Mouse (Mus musculus): ENCODE results near the gene Pde4d. TPM values are rescaled to one million over a fixed set of nuclear protein-coding genes. Genes with fewer than 3 reads are reported as not detected.

Gene Pde4d
- polyA plus RNA-seq, 1 experiment from 2014 or later = 18.6 TPM

DNA sequence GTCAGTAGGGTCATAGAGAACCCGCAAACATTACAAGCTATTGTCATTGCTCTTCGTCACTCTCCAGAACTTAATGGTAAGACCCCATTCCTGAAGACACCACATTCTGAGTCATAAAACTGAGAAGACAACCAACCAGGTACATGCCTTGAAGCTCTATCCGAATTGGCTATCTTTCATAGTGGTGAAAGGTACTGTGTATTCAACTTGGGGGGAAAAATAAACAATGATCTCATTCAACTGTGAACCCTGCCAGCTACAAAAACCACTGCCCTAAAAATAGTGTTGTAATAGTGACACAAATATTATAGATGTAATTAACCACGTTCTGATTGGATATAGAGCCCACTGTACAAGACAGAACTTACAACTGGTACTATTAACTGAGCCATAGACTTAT is 1140.3 kb downstream of the Pde4d start:
- Histone ChIP-seq H3K27ac (ENCODE audit: low read depth) (no peak overlapping the region), H3K9me3 (ENCODE audit: control insufficient read depth, low read length) (no peaks in the 10 kb centered on the region), H3K4me1 (replicated peaks; ENCODE audit: control insufficient read depth, insufficient read depth, low read length) (no peaks in the 10 kb centered on the region), H3K36me3 (ENCODE audit: control insufficient read depth, insufficient read depth, low read length) (no peaks in the 10 kb centered on the region), H3K4me2 (ENCODE audit: low read length) (no peak overlapping the region), H3K4me3 (ENCODE audit: low read depth, low read length) (no peak overlapping the region), H3K9ac (ENCODE audit: low read length) (no peak overlapping the region), H3K27me3 (replicated peaks; ENCODE audit: control insufficient read depth, insufficient read depth, low read length) (no peaks in the 10 kb centered on the region)
- ATAC-seq (replicated peaks; ENCODE audit: low FRiP score, low TSS enrichment, low read depth) (no peak), DNase-seq (ENCODE audit: low spot score) (no peak)
- 71% methylated on average over 4 of the region's 4 CpGs for WGBS

- WGBS = 85% methylated on average over 8 of the region's 8 CpGs
Observed at GRCm38 (mm10) chr13:109592192-109592797, 1142.5 kb downstream of the Pde4d start.

GRCm38 (mm10) chr13:109599711-109600110 is 1150.0 kb downstream of the Pde4d start:
- no peak overlapping the region for H3K4me2 ChIP-seq (ENCODE audit: low read length)
- ATAC-seq (replicated peaks; ENCODE audit: low FRiP score, low TSS enrichment, low read depth) = no peak
- 80% methylated on average over 4 of the region's 4 CpGs for WGBS

More at GRCm38 (mm10) chr13:109592192-109592797, 1142.5 kb downstream of the Pde4d start:
- Histone ChIP-seq H3K4me2 (ENCODE audit: low read length) (no peak overlapping the region), H3K27me3 (replicated peaks; ENCODE audit: control insufficient read depth, insufficient read depth, low read length) (no peaks in the 10 kb centered on the region), H3K9me3 (ENCODE audit: control insufficient read depth, low read length) (no peaks in the 10 kb centered on the region), H3K36me3 (ENCODE audit: control insufficient read depth, insufficient read depth, low read length) (no peaks in the 10 kb centered on the region), H3K9ac (ENCODE audit: low read length) (no peak overlapping the region), H3K27ac (ENCODE audit: low read depth) (no peak overlapping the region), H3K4me3 (ENCODE audit: low read depth, low read length) (no peak overlapping the region), H3K4me1 (replicated peaks; ENCODE audit: control insufficient read depth, insufficient read depth, low read length) (no peaks in the 10 kb centered on the region)
- DNase-seq (ENCODE audit: low spot score) (no peak), ATAC-seq (replicated peaks; ENCODE audit: low FRiP score, low TSS enrichment, low read depth) (no peak)

DNA sequence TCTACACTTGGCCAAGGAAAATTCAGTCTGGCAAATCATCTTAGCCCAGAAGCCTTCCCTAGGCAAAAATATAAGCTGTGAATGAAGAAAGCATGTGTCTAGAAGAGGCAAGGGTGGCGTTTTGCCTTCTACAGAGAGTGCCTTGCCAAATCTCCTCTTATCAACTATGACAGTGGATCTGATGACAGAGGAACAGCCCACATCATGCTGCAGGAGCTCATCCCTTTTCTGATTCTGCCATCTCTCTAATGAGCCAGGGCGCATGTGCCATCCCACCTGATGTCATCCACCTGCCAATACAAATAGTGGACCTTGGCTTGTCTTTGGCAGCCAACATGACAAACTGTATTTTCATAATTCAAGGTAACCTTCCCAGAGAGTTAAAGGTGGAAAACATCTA is 1154.3 kb downstream of the Pde4d start:
- Histone ChIP-seq H3K36me3 (ENCODE audit: control insufficient read depth, insufficient read depth, low read length) (no peaks in the 10 kb centered on the region), H3K27ac (ENCODE audit: low read depth) (no peak overlapping the region), H3K4me1 (replicated peaks; ENCODE audit: control insufficient read depth, insufficient read depth, low read length) (no peaks in the 10 kb centered on the region), H3K9me3 (ENCODE audit: control insufficient read depth, low read length) (no peaks in the 10 kb centered on the region), H3K27me3 (replicated peaks; ENCODE audit: control insufficient read depth, insufficient read depth, low read length) (no peaks in the 10 kb centered on the region), H3K4me3 (ENCODE audit: low read depth, low read length) (no peak overlapping the region), H3K9ac (ENCODE audit: low read length) (no peak overlapping the region), H3K4me2 (ENCODE audit: low read length) (no peak overlapping the region)
- WGBS = 94% methylated on average over 2 of the region's 2 CpGs
- ATAC-seq (replicated peaks; ENCODE audit: low FRiP score, low TSS enrichment, low read depth) = no peak
- DNase-seq (ENCODE audit: low spot score) = no peak

More at GRCm38 (mm10) chr13:109599711-109600110, 1150.0 kb downstream of the Pde4d start:
- H3K27me3 ChIP-seq (replicated peaks; ENCODE audit: control insufficient read depth, insufficient read depth, low read length) = no peaks in the 10 kb centered on the region
- H3K9ac ChIP-seq (ENCODE audit: low read length) = no peak overlapping the region
- H3K36me3 ChIP-seq (ENCODE audit: control insufficient read depth, insufficient read depth, low read length) = no peaks in the 10 kb centered on the region
- no peaks in the 10 kb centered on the region for H3K4me1 ChIP-seq (replicated peaks; ENCODE audit: control insufficient read depth, insufficient read depth, low read length)
- H3K4me3 ChIP-seq (ENCODE audit: low read depth, low read length) = no peak overlapping the region
- no peaks in the 10 kb centered on the region for H3K9me3 ChIP-seq (ENCODE audit: control insufficient read depth, low read length)
- no peak overlapping the region for H3K27ac ChIP-seq (ENCODE audit: low read depth)
- no peak for DNase-seq (ENCODE audit: low spot score)

GRCm38 (mm10) chr13:109605140-109605539 is 1155.4 kb downstream of the Pde4d start:
- Histone ChIP-seq H3K9ac (ENCODE audit: low read length) (no peak overlapping the region), H3K36me3 (ENCODE audit: control insufficient read depth, insufficient read depth, low read length) (no peaks in the 10 kb centered on the region), H3K4me1 (replicated peaks; ENCODE audit: control insufficient read depth, insufficient read depth, low read length) (no peaks in the 10 kb centered on the region), H3K4me2 (ENCODE audit: low read length) (no peak overlapping the region), H3K4me3 (ENCODE audit: low read depth, low read length) (no peak overlapping the region), H3K9me3 (ENCODE audit: control insufficient read depth, low read length) (no peaks in the 10 kb centered on the region), H3K27me3 (replicated peaks; ENCODE audit: control insufficient read depth, insufficient read depth, low read length) (no peaks in the 10 kb centered on the region), H3K27ac (ENCODE audit: low read depth) (no peak overlapping the region)
- ATAC-seq (replicated peaks; ENCODE audit: low FRiP score, low TSS enrichment, low read depth) (no peak), DNase-seq (ENCODE audit: low spot score) (no peak)
- 63% methylated on average over 1 of the region's 1 CpGs for WGBS

GRCm38 (mm10) chr13:109609106-109609804 is 1159.5 kb downstream of the Pde4d start:
- H3K27ac ChIP-seq (ENCODE audit: low read depth) = no peak overlapping the region
- 65% methylated on average over 9 of the region's 9 CpGs for WGBS

GRCm38 (mm10) chr13:109609805-109610187 is 1160.0 kb downstream of the Pde4d start:
- H3K4me3 ChIP-seq (ENCODE audit: low read depth, low read length) = no peak overlapping the region
- no peak overlapping the region for H3K27ac ChIP-seq (ENCODE audit: low read depth)
- H3K9me3 ChIP-seq (ENCODE audit: control insufficient read depth, low read length) = no peaks in the 10 kb centered on the region
- no peaks in the 10 kb centered on the region for H3K27me3 ChIP-seq (replicated peaks; ENCODE audit: control insufficient read depth, insufficient read depth, low read length)
- no peak overlapping the region for H3K9ac ChIP-seq (ENCODE audit: low read length)
- H3K4me1 ChIP-seq (replicated peaks; ENCODE audit: control insufficient read depth, insufficient read depth, low read length) = no peaks in the 10 kb centered on the region; the same call in 1 of the 2 replicates
- 18% methylated on average over 3 of the region's 3 CpGs for WGBS
- H3K4me2 ChIP-seq (ENCODE audit: low read length) = no peak overlapping the region
- no peaks in the 10 kb centered on the region for H3K36me3 ChIP-seq (ENCODE audit: control insufficient read depth, insufficient read depth, low read length)
- ATAC-seq (replicated peaks; ENCODE audit: low FRiP score, low TSS enrichment, low read depth) = no peak
- DNase-seq (ENCODE audit: low spot score) = peak; percentile 63

More at GRCm38 (mm10) chr13:109609106-109609804, 1159.5 kb downstream of the Pde4d start:
- Histone ChIP-seq H3K27me3 (replicated peaks; ENCODE audit: control insufficient read depth, insufficient read depth, low read length) (no peaks in the 10 kb centered on the region), H3K4me3 (ENCODE audit: low read depth, low read length) (no peak overlapping the region), H3K9me3 (ENCODE audit: control insufficient read depth, low read length) (no peaks in the 10 kb centered on the region), H3K9ac (ENCODE audit: low read length) (no peak overlapping the region), H3K4me1 (replicated peaks; ENCODE audit: control insufficient read depth, insufficient read depth, low read length) (no peaks in the 10 kb centered on the region; the same call in 1 of the 2 replicates), H3K4me2 (ENCODE audit: low read length) (no peak overlapping the region), H3K36me3 (ENCODE audit: control insufficient read depth, insufficient read depth, low read length) (no peaks in the 10 kb centered on the region)
- ATAC-seq (replicated peaks; ENCODE audit: low FRiP score, low TSS enrichment, low read depth) (no peak), DNase-seq (ENCODE audit: low spot score) (no peak)

DNA sequence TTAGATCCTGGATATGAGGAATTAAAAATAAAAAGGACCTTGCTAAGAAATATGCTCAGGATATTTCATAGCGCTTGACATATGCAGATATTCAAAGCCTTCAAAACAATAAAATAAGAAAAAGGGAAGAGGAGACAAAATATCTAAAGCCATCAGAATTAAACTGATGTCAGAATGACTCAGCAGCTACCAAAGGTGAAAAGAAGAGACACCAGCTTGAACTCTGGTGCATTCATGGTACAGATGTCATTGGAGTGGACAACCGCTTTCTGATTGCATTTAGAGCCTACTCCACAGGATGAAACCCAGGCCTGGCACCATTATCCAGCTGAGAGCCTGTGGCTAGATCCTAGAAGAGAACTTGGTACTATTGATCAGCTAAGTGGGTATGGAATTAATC is 1161.0 kb downstream of the Pde4d start:
- Histone ChIP-seq H3K36me3 (ENCODE audit: control insufficient read depth, insufficient read depth, low read length) (no peaks in the 10 kb centered on the region), H3K4me3 (ENCODE audit: low read depth, low read length) (no peak overlapping the region), H3K27ac (ENCODE audit: low read depth) (no peak overlapping the region), H3K4me2 (ENCODE audit: low read length) (no peak overlapping the region), H3K4me1 (replicated peaks; ENCODE audit: control insufficient read depth, insufficient read depth, low read length) (no peaks in the 10 kb centered on the region; the same call in 1 of the 2 replicates), H3K27me3 (replicated peaks; ENCODE audit: control insufficient read depth, insufficient read depth, low read length) (no peaks in the 10 kb centered on the region), H3K9me3 (ENCODE audit: control insufficient read depth, low read length) (no peaks in the 10 kb centered on the region), H3K9ac (ENCODE audit: low read length) (no peak overlapping the region)
- no peak for DNase-seq (ENCODE audit: low spot score)
- WGBS = 99% methylated on average over 2 of the region's 2 CpGs
- ATAC-seq (replicated peaks; ENCODE audit: low FRiP score, low TSS enrichment, low read depth) = no peak
